Mouse (Mus musculus) intestine, postnatal 0 days (tissue): ENCODE data around the gene Lgr4. TPM values are rescaled to one million over a fixed set of nuclear protein-coding genes. Genes with fewer than 3 reads are reported as not detected.

Experiments
- ATAC-seq: fragments of 200-750 bp; cut with Nextera tagmentation; 2 replicates; pipeline ENCODE4 v1.8.0; 2017; ENCODE audit warnings: mild to moderate bottlenecking, moderate TSS enrichment, moderate library complexity
- H3K27ac ChIP-seq: fragments of 300-500 bp; sonication (generic); 2 replicates; pipeline ENCODE4 v1.5.1; 2014; ENCODE audit warnings: mild to moderate bottlenecking, low read depth, low read length, moderate library complexity
- H3K27me3 ChIP-seq: fragments of 300-500 bp; sonication (generic); replicated peaks from 2 replicates; pipeline ENCODE4 v1.6.1; 2014; ENCODE audit warnings: low read length, mixed read lengths; ENCODE audit not compliant: control insufficient read depth, insufficient read depth
- H3K36me3 ChIP-seq: fragments of 300-500 bp; sonication (generic); 2 replicates; pipeline ENCODE4 v1.6.1; 2014; ENCODE audit warnings: mild to moderate bottlenecking, moderate library complexity; ENCODE audit not compliant: control insufficient read depth, insufficient read depth
- H3K4me1 ChIP-seq: fragments of 300-500 bp; sonication (generic); replicated peaks from 2 replicates; pipeline ENCODE4 v1.6.1; 2014; ENCODE audit warnings: antibody characterized with exemption, low read length, mixed read lengths; ENCODE audit not compliant: control insufficient read depth, insufficient read depth
- H3K4me2 ChIP-seq: fragments of 300-500 bp; sonication (generic); replicated peaks from 2 replicates; pipeline ENCODE4 v1.6.1; 2014; ENCODE audit warnings: low read depth, mild to moderate bottlenecking, moderate library complexity
- H3K4me3 ChIP-seq: fragments of 300-500 bp; sonication (generic); 2 replicates; pipeline ENCODE4 v1.5.1; 2014; ENCODE audit warnings: low read depth, low read length
- H3K9ac ChIP-seq: fragments of 300-500 bp; sonication (generic); 2 replicates; pipeline ENCODE4 v1.6.1; 2014; ENCODE audit warnings: mild to moderate bottlenecking, low read depth, low read length
- H3K9me3 ChIP-seq: fragments of 300-500 bp; sonication (generic); 2 replicates; pipeline ENCODE4 v1.6.1; 2016; ENCODE audit warnings: mixed run types; ENCODE audit not compliant: control insufficient read depth
- CTCF ChIP-seq: sonication (generic); IDR thresholded peaks from 2 replicates; pipeline ENCODE4 v1.5.1; 2016; ENCODE audit warnings: low read depth, mild to moderate bottlenecking, control low read depth, antibody characterized with exemption, moderate library complexity
- WGBS: fragments of 180-500 bp; shearing (Covaris S2); extraction: QIAGEN DNeasy Blood & Tissue Kit; methylation state at CpG from one replicate; pipeline ENCODE4 v1.1.7; 2014; 5-methylcytosine and 5-hydroxymethylcytosine counted together
- polyA plus RNA-seq: library from polyadenylated mRNA; unstranded; fragments of >200 nt; fragmentation: Nextera tagmentation; extraction: Ambion mirVana; gene quantifications from 2 replicates; pipeline ENCODE4 v1.2.1, GENCODE M21; 2015

Gene Lgr4
- polyA plus RNA-seq, 1 experiment from 2014 or later = 15.9 TPM

DNA sequence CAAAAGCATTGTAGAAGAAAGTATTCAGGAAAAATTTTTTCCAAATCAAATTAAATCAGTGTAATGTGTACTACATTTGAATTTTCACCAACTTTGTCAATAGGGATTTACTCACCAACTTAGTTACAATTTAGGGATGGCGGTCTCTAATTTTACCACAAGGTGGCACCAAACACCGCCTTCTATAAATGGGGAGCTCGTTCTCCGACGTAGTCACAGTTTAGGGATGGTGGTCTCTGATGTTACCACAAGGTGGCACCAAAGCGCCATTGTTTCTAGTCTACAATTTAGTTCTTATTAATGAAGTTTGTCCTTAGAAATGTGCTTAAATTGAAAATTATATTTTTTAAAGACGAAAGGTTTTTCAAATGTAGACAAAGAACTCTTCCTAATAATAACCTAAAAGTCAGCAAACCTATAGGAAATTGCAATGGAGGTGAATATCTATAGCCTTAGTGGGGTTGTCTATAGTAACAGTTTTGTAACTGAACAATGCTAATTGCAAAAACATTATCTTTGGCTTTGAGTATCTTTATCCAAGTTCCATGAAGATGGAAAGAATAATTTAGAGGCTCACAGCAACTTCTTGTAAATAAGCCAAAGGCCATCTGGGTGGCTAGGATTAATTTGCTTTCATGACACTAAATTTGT, 13.2 kb upstream of the Lgr4 start:
- Histone ChIP-seq H3K4me1 (no peaks in the 10 kb centered on the region), H3K27ac (no peak overlapping the region), H3K4me2 (no peak overlapping the region), H3K9ac (no peak overlapping the region), H3K27me3 (no peaks in the 10 kb centered on the region), H3K9me3 (no peaks in the 10 kb centered on the region), H3K36me3 (peaks cover 16% of the 10 kb centered on the region), H3K4me3 (no peak overlapping the region)
- peak; percentile 99 for TF ChIP-seq CTCF
- peak; percentile 69; the same call in 1 of the 2 replicates for ATAC-seq
- under 1% methylated on average over 7 of the region's 7 CpGs for WGBS

- no peaks in the 10 kb centered on the region for H3K27me3 ChIP-seq
- H3K4me3 ChIP-seq = no peak overlapping the region
- no peak overlapping the region for H3K9ac ChIP-seq
- no peak overlapping the region for H3K27ac ChIP-seq
- WGBS = 36% methylated on average over 2 of the region's 2 CpGs
- H3K4me2 ChIP-seq = no peak overlapping the region
- ATAC-seq = 0 out of 2 replicates have a peak, but pooled peaks have one; percentile 39
- H3K9me3 ChIP-seq = no peaks in the 10 kb centered on the region
- H3K36me3 ChIP-seq = no peaks in the 10 kb centered on the region
- TF ChIP-seq CTCF = no peak
- no peaks in the 10 kb centered on the region for H3K4me1 ChIP-seq
These were observed 8.3 kb upstream of the Lgr4 start for GRCm38 (mm10) chr2:109909122-109909521.

- 95% methylated on average over 8 of the region's 8 CpGs for WGBS
- H3K4me1 ChIP-seq = no peaks in the 10 kb centered on the region
- no peak overlapping the region for H3K27ac ChIP-seq
- H3K4me2 ChIP-seq = no peak overlapping the region
- no peak for ATAC-seq
- TF ChIP-seq CTCF = no peak
- H3K9ac ChIP-seq = no peak overlapping the region
- H3K9me3 ChIP-seq = no peaks in the 10 kb centered on the region
- H3K36me3 ChIP-seq = no peaks in the 10 kb centered on the region
- no peak overlapping the region for H3K4me3 ChIP-seq
- no peaks in the 10 kb centered on the region for H3K27me3 ChIP-seq
These were observed 5.2 kb upstream of the Lgr4 start for GRCm38 (mm10) chr2:109912216-109912615.

- Histone ChIP-seq H3K27ac (no peak overlapping the region), H3K4me1 (no peaks in the 10 kb centered on the region), H3K36me3 (no peaks in the 10 kb centered on the region), H3K9ac (no peak overlapping the region), H3K9me3 (no peaks in the 10 kb centered on the region), H3K4me2 (no peak overlapping the region), H3K4me3 (no peak overlapping the region), H3K27me3 (no peaks in the 10 kb centered on the region)
- WGBS = 86% methylated on average over 12 of the region's 12 CpGs
- no peak for TF ChIP-seq CTCF
- no peak for ATAC-seq
These were observed 4.7 kb upstream of the Lgr4 start for GRCm38 (mm10) chr2:109912766-109913165.

GRCm38 (mm10) chr2:109913241-109913640, 4.2 kb upstream of the Lgr4 start:
- Histone ChIP-seq H3K9me3 (no peaks in the 10 kb centered on the region), H3K27ac (no peak overlapping the region), H3K9ac (no peak overlapping the region), H3K4me2 (no peak overlapping the region), H3K4me1 (no peaks in the 10 kb centered on the region), H3K27me3 (no peaks in the 10 kb centered on the region), H3K4me3 (no peak overlapping the region), H3K36me3 (no peaks in the 10 kb centered on the region)
- TF ChIP-seq CTCF = no peak
- ATAC-seq = no peak
- WGBS = 69% methylated on average over 8 of the region's 8 CpGs

GRCm38 (mm10) chr2:109914601-109915000, 2.8 kb upstream of the Lgr4 start:
- no peaks in the 10 kb centered on the region for H3K27me3 ChIP-seq
- H3K27ac ChIP-seq = no peak overlapping the region
- no peak overlapping the region for H3K4me2 ChIP-seq
- H3K4me1 ChIP-seq = 0 out of 2 replicates have a peak, but pooled peaks cover 2% of the 10 kb centered on the region
- no peaks in the 10 kb centered on the region for H3K9me3 ChIP-seq
- TF ChIP-seq CTCF = no peak
- no peak overlapping the region for H3K4me3 ChIP-seq
- no peak for ATAC-seq
- H3K36me3 ChIP-seq = no peaks in the 10 kb centered on the region
- no peak overlapping the region for H3K9ac ChIP-seq
